ENCODE assay signal across 20 mouse cellular contexts in the genomic region with DNA sequence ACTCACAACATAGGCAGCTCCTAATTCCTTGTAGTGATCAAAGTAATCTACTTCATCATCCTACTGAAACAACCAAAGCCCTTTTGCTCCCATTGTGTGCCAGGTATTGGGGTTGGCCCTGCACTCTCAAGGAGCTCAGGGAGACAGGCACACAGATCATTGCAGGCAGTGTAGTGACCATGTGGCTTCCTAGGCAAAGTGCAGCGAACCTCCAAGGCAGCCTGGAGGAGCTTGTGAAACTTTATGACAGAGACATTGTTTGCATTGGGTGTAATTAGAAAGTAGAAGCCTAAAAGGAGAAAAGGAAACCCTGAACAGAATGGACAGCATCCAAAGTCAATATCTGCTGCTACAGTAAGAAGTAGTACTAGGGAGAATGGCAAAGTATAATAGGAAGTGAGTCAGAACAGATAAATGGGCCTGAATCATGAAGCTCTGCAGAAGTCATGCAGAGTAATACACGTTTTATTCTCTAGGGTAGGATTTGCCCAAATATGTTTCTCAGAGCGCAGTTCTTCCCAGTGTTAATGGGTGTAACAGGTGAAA. TPM values are rescaled to one million over a fixed set of nuclear protein-coding genes. Genes with fewer than 3 reads are reported as not detected.
DNase-seq lines count a peak whose midpoint lies in the region; ATAC-seq and TF ChIP-seq lines count a peak whose summit lies in the region.
"Had no signal": no experiment of that assay in that cellular context is flagged by ENCODE, and none has a peak within 500 bp of the region (broad histone marks: within the 10 kb centered on the region; RNA-seq: fewer than 3 reads in every experiment).

No protein-coding gene starts in this region.

- no peaks in the 10 kb centered on the region for H3K9me3 ChIP-seq in kidney, postnatal 0 days (replicated peaks; ENCODE audit: low read length)
- H3K9me3 ChIP-seq in MEL (replicated peaks; ENCODE audit: insufficient read depth, low read length) = no peaks in the 10 kb centered on the region
- H3K9me3 ChIP-seq in stomach, postnatal 0 days (ENCODE audit: control insufficient read depth, low read length) = no peaks in the 10 kb centered on the region
- H3K9me3 ChIP-seq: heart, embryonic 13.5 days; hindbrain, embryonic 13.5 days; midbrain, embryonic 13.5 days had no signal

- no peak for ATAC-seq in kidney, postnatal 0 days (replicated peaks; ENCODE audit: low FRiP score, low read depth)
- ATAC-seq in stomach, postnatal 0 days (ENCODE audit: low FRiP score, low TSS enrichment) = peak; percentile 83
- ATAC-seq: forebrain, embryonic 14.5 days; midbrain, embryonic 13.5 days had no signal

- no peak overlapping the region for H3K4me3 ChIP-seq in kidney, postnatal 0 days (replicated peaks; ENCODE audit: low read depth, low read length)
- H3K4me3 ChIP-seq in MEL (ENCODE audit: control insufficient read depth in 1 of 2, insufficient read depth in 1 of 2, low read depth in 2 of 2, low read length in 2 of 2) = no peak overlapping the region
- H3K4me3 ChIP-seq in embryonic fibroblast, embryonic 13.5 days (ENCODE audit: insufficient read depth, low read length) = no peak overlapping the region
- no peak overlapping the region for H3K4me3 ChIP-seq in stomach, postnatal 0 days (ENCODE audit: low read depth, low read length)
- H3K4me3 ChIP-seq: heart, embryonic 13.5 days; hindbrain, embryonic 13.5 days; midbrain, embryonic 13.5 days had no signal

- no peak overlapping the region for H3K27ac ChIP-seq in kidney, postnatal 0 days
- H3K27ac ChIP-seq in MEL (ENCODE audit: control insufficient read depth, low read depth, low read length) = no peak overlapping the region
- peak overlapping the region; percentile 16 for H3K27ac ChIP-seq in embryonic fibroblast, embryonic 13.5 days (ENCODE audit: insufficient read depth, low read length)
- H3K27ac ChIP-seq in stomach, postnatal 0 days (replicated peaks) = no peak overlapping the region
- H3K27ac ChIP-seq: heart, embryonic 13.5 days; hindbrain, embryonic 13.5 days; midbrain, embryonic 13.5 days had no signal

- peak; percentile 38 for DNase-seq in kidney, postnatal 0 days (ENCODE audit: low spot score)
- DNase-seq in kidney, postnatal 10 days = no peak
- DNase-seq in MEL (ENCODE audit: low read depth, low spot score) (peak; percentile 60), MN1 (ENCODE audit: low spot score) (no peak)
- no peak for DNase-seq in stomach, postnatal 0 days (ENCODE audit: low spot score)
- no peak for DNase-seq in left cerebral cortex, postnatal 4 days
- DNase-seq: cerebellum, postnatal 10 days; gastrocnemius, postnatal 36 days; kidney, adult 2 months; kidney, postnatal 36 days; retina, postnatal 1 day had no signal

- 50% methylated on average over 3 of the region's 3 CpGs for WGBS in kidney, postnatal 0 days
- 57% methylated on average over 3 of the region's 3 CpGs for WGBS in stomach, postnatal 0 days

- no peaks in the 10 kb centered on the region for H3K79me2 ChIP-seq in MEL (ENCODE audit: control insufficient read depth, insufficient read depth, low read length, poor library complexity)

- intact Hi-C loops in left cerebral cortex, postnatal 4 days (cut with DNase I) = no loop called here

- no peaks in the 10 kb centered on the region for H3K4me1 ChIP-seq in kidney, postnatal 0 days (replicated peaks; ENCODE audit: insufficient read depth, low read length)
- H3K4me1 ChIP-seq in MEL (ENCODE audit: control insufficient read depth in 1 of 2, insufficient read depth in 2 of 2, low read length in 2 of 2) = peaks cover 4 to 16% of the 10 kb centered on the region in 2 experiments
- H3K4me1 ChIP-seq in embryonic fibroblast, embryonic 13.5 days (ENCODE audit: control insufficient read depth, insufficient read depth, low read length) = peaks cover 27% of the 10 kb centered on the region
- no peaks in the 10 kb centered on the region for H3K4me1 ChIP-seq in stomach, postnatal 0 days (replicated peaks; ENCODE audit: control insufficient read depth, insufficient read depth)
- H3K4me1 ChIP-seq: hindbrain, embryonic 13.5 days; midbrain, embryonic 13.5 days had no signal

- TF ChIP-seq EP300 in MEL (IDR thresholded peaks at IDR 0.05; ENCODE audit: low read depth in 1 of 2, low read length in 2 of 2) = peak in 1 of 2 experiments; percentile 82; a peak in 2 of 4 replicates
- no peak for TF ChIP-seq EP300 in stomach, postnatal 0 days (optimal IDR thresholded peaks at IDR 0.05)

- no peaks in the 10 kb centered on the region for H3K36me3 ChIP-seq in kidney, postnatal 0 days (ENCODE audit: insufficient read depth, low read length)
- peaks cover 0 to 23% of the 10 kb centered on the region in 2 experiments; a peak in 2 of 4 replicates for H3K36me3 ChIP-seq in MEL (ENCODE audit: control insufficient read depth in 1 of 2, insufficient read depth in 2 of 2, low read length in 2 of 2)
- H3K36me3 ChIP-seq in stomach, postnatal 0 days (ENCODE audit: control insufficient read depth, insufficient read depth, low read length) = no peaks in the 10 kb centered on the region

- no peak for TF ChIP-seq RAD21 in MEL (IDR thresholded peaks at IDR 0.05; ENCODE audit: low read depth, low read length)

- TF ChIP-seq CTCF in kidney, postnatal 0 days (IDR thresholded peaks at IDR 0.05; ENCODE audit: low read depth) = no peak
- no peak for TF ChIP-seq CTCF in MEL (IDR thresholded peaks at IDR 0.05 in 2 of 3, conservative IDR thresholded peaks at IDR 0.05 in 1 of 3; ENCODE audit: control insufficient read depth in 1 of 3, insufficient read depth in 1 of 3, low read depth in 2 of 3, low read length in 3 of 3, poor library complexity in 1 of 3, severe bottlenecking in 1 of 3)
- TF ChIP-seq CTCF in embryonic fibroblast, embryonic 13.5 days (IDR thresholded peaks at IDR 0.05; ENCODE audit: borderline replicate concordance, insufficient read depth, low read length) = no peak
- TF ChIP-seq CTCF in stomach, postnatal 0 days (IDR thresholded peaks at IDR 0.05; ENCODE audit: low read depth) = no peak

- no peak overlapping the region for H3K9ac ChIP-seq in kidney, postnatal 0 days (ENCODE audit: low read depth, low read length)
- no peak overlapping the region for H3K9ac ChIP-seq in MEL (ENCODE audit: control insufficient read depth, low read depth, low read length, poor library complexity, severe bottlenecking)
- no peak overlapping the region for H3K9ac ChIP-seq in stomach, postnatal 0 days (ENCODE audit: low read length)
- H3K9ac ChIP-seq: heart, embryonic 13.5 days; hindbrain, embryonic 13.5 days; midbrain, embryonic 13.5 days had no signal

- TF ChIP-seq POLR2A in MEL (IDR thresholded peaks at IDR 0.05; ENCODE audit: control insufficient read depth in 1 of 2, insufficient read depth in 1 of 2, low read depth in 1 of 2, low read length in 2 of 2, poor library complexity in 1 of 2) = no peak
- no peak for TF ChIP-seq POLR2A in embryonic fibroblast, embryonic 13.5 days (IDR thresholded peaks at IDR 0.05; ENCODE audit: low read depth, low read length)

- no peak overlapping the region for H3K4me2 ChIP-seq in kidney, postnatal 0 days (ENCODE audit: low read length)
- no peak overlapping the region for H3K4me2 ChIP-seq in stomach, postnatal 0 days (replicated peaks; ENCODE audit: low read depth)
- H3K4me2 ChIP-seq: heart, embryonic 13.5 days; hindbrain, embryonic 13.5 days; midbrain, embryonic 13.5 days had no signal

- H3K27me3 ChIP-seq in kidney, postnatal 0 days (ENCODE audit: insufficient read depth, low read length) = no peaks in the 10 kb centered on the region
- H3K27me3 ChIP-seq in MEL (ENCODE audit: control insufficient read depth in 1 of 2, insufficient read depth in 2 of 2, low read length in 2 of 2) = no peaks in the 10 kb centered on the region
- no peaks in the 10 kb centered on the region for H3K27me3 ChIP-seq in stomach, postnatal 0 days (ENCODE audit: control insufficient read depth, insufficient read depth, low read length)
- H3K27me3 ChIP-seq: heart, embryonic 13.5 days; hindbrain, embryonic 13.5 days; midbrain, embryonic 13.5 days had no signal

RNA-seq across cellular contexts. Expression of gene Clcn1, which starts 9.1 kb away (rescaled TPM):
- 0.29 TPM in 1 of 2 replicates, not detected in the other for polyA plus RNA-seq in kidney, postnatal 0 days (2015; fragmentation: Nextera tagmentation; extraction: Ambion mirVana)
- 0.04 and 0.10 TPM in 2 replicates for total RNA-seq in MEL (2012; rRNA removed)
- under 1 TPM in 1 of 2 experiments, not detected in 1; 0.22 TPM for polyA plus RNA-seq in MEL (2012; ENCODE audit: insufficient read depth in 1 of 2, insufficient read length in 2 of 2, low read depth in 1 of 2, low replicate concordance in 2 of 2, missing spikeins in 1 of 2)
- 0.38 TPM in 1 of 2 replicates, not detected in the other for polyA plus RNA-seq in embryonic fibroblast, embryonic 13.5 days (2011; ENCODE audit: insufficient read length, low read depth, missing spikeins)
- 0.06 and 0.12 TPM in 2 replicates for polyA plus RNA-seq in stomach, postnatal 0 days (2015; fragmentation: Nextera tagmentation; extraction: Ambion mirVana)
- total RNA-seq in left cerebral cortex, postnatal 4 days (2021) = 1 to 10 TPM; 6.6 to 7.7 TPM

RNA-seq across cellular contexts. Expression of gene Fam131b, which starts 28.8 kb away (rescaled TPM):
- polyA plus RNA-seq in kidney, postnatal 0 days (2015; fragmentation: Nextera tagmentation; extraction: Ambion mirVana) = 0.05 TPM in 1 of 2 replicates, not detected in the other
- not detected in 2 replicates for total RNA-seq in MEL (2012; rRNA removed)
- polyA plus RNA-seq in MEL (2012; ENCODE audit: insufficient read depth in 1 of 2, insufficient read length in 2 of 2, low read depth in 1 of 2, low replicate concordance in 2 of 2, missing spikeins in 1 of 2) = under 1 TPM in 1 of 2 experiments, not detected in 1; 0.06 TPM
- 5.7 and 6.7 TPM in 2 replicates for polyA plus RNA-seq in embryonic fibroblast, embryonic 13.5 days (2011; ENCODE audit: insufficient read length, low read depth, missing spikeins)
- polyA plus RNA-seq in stomach, postnatal 0 days (2015; fragmentation: Nextera tagmentation; extraction: Ambion mirVana) = 0.10 and 0.12 TPM in 2 replicates
- 10 to 100 TPM; 83.4 to 92.0 TPM for total RNA-seq in left cerebral cortex, postnatal 4 days (2021)
- total RNA-seq: neutrophil, adult 5-6 weeks had no signal
- polyA plus RNA-seq: liver, embryonic 16.5 days had no signal

RNA-seq across cellular contexts. Expression of gene Casp2, which starts 30.8 kb away (rescaled TPM):
- polyA plus RNA-seq in kidney, postnatal 0 days (2015; fragmentation: Nextera tagmentation; extraction: Ambion mirVana) = 38.2 and 42.0 TPM in 2 replicates
- 21.3 and 22.2 TPM in 2 replicates for total RNA-seq in MEL (2012; rRNA removed)
- polyA plus RNA-seq in MEL (2012; ENCODE audit: insufficient read depth in 1 of 2, insufficient read length in 2 of 2, low read depth in 1 of 2, low replicate concordance in 2 of 2, missing spikeins in 1 of 2) = 10 to 100 TPM in 1 of 2 experiments, not detected in 1; 42.3 TPM
- polyA plus RNA-seq in embryonic fibroblast, embryonic 13.5 days (2011; ENCODE audit: insufficient read length, low read depth, missing spikeins) = 16.5 and 24.9 TPM in 2 replicates
- polyA plus RNA-seq in stomach, postnatal 0 days (2015; fragmentation: Nextera tagmentation; extraction: Ambion mirVana) = 20.2 and 21.6 TPM in 2 replicates
- total RNA-seq in left cerebral cortex, postnatal 4 days (2021) = 10 to 100 TPM; 45.5 to 49.7 TPM

RNA-seq across cellular contexts. Expression of gene Tmem139, which starts 33.9 kb away (rescaled TPM):
- 7.0 and 7.1 TPM in 2 replicates for polyA plus RNA-seq in kidney, postnatal 0 days (2015; fragmentation: Nextera tagmentation; extraction: Ambion mirVana)
- not detected in 2 replicates for total RNA-seq in MEL (2012; rRNA removed)
- under 1 TPM in 1 of 2 experiments, not detected in 1; 0.08 TPM for polyA plus RNA-seq in MEL (2012; ENCODE audit: insufficient read depth in 1 of 2, insufficient read length in 2 of 2, low read depth in 1 of 2, low replicate concordance in 2 of 2, missing spikeins in 1 of 2)
- not detected in 2 replicates for polyA plus RNA-seq in embryonic fibroblast, embryonic 13.5 days (2011; ENCODE audit: insufficient read length, low read depth, missing spikeins)
- 24.6 and 28.2 TPM in 2 replicates for polyA plus RNA-seq in stomach, postnatal 0 days (2015; fragmentation: Nextera tagmentation; extraction: Ambion mirVana)
- not detected for total RNA-seq in left cerebral cortex, postnatal 4 days (2021)
- total RNA-seq: layer of hippocampus, postnatal 14 days; left cerebral cortex, postnatal 10 days; neutrophil, adult 5-6 weeks had no signal
- polyA plus RNA-seq: forebrain, embryonic 14.5 days; midbrain, embryonic 13.5 days had no signal

RNA-seq across cellular contexts. Expression of gene Gstk1, which starts 49.9 kb away (rescaled TPM):
- 37.8 and 39.3 TPM in 2 replicates for polyA plus RNA-seq in kidney, postnatal 0 days (2015; fragmentation: Nextera tagmentation; extraction: Ambion mirVana)
- 1.2 and 1.4 TPM in 2 replicates for total RNA-seq in MEL (2012; rRNA removed)
- 1 to 10 TPM in 1 of 2 experiments, not detected in 1; 1.2 TPM for polyA plus RNA-seq in MEL (2012; ENCODE audit: insufficient read depth in 1 of 2, insufficient read length in 2 of 2, low read depth in 1 of 2, low replicate concordance in 2 of 2, missing spikeins in 1 of 2)
- polyA plus RNA-seq in embryonic fibroblast, embryonic 13.5 days (2011; ENCODE audit: insufficient read length, low read depth, missing spikeins) = 6.2 and 8.6 TPM in 2 replicates
- 56.7 and 60.5 TPM in 2 replicates for polyA plus RNA-seq in stomach, postnatal 0 days (2015; fragmentation: Nextera tagmentation; extraction: Ambion mirVana)
- 1 to 10 TPM; 3.4 to 4.1 TPM for total RNA-seq in left cerebral cortex, postnatal 4 days (2021)

Comparison
In these comparisons a context has a peak if more than half of its experiments do, and no peak if none do; other contexts are left out.
1. DNase-seq: peak in kidney, postnatal 0 days (single experiment) and MEL (single experiment); none in kidney, postnatal 10 days (single experiment), stomach, postnatal 0 days (single experiment), MN1 (single experiment) and left cerebral cortex, postnatal 4 days (single experiment).